Mouse (Mus musculus) cerebellum, postnatal 36 days (tissue): Measurements from ENCODE around the gene Zdbf2.

Source experiments
- DNase-seq, 2 experiments: peaks; one replicate each; pipeline ENCODE4 v3.0.0; 2021 to 2022; ENCODE audit warnings: mixed read lengths in 2 of 2

Zdbf2 gene

GRCm38 (mm10) chr1:63272741-63273338, at the start of gene Zdbf2:
Zdbf2 (plus strand) TSS chr1:63273265.
- no peak for DNase-seq

- no peak for DNase-seq
Measured at GRCm38 (mm10) chr1:63225009-63225408, 48.1 kb upstream of the Zdbf2 start.

- DNase-seq: no peak
Measured at GRCm38 (mm10) chr1:63225890-63226289, 47.2 kb upstream of the Zdbf2 start.

GRCm38 (mm10) chr1:63227241-63227640, 45.8 kb upstream of the Zdbf2 start:
- no peak for DNase-seq

GRCm38 (mm10) chr1:63237371-63237770, 35.7 kb upstream of the Zdbf2 start:
- no peak for DNase-seq

- DNase-seq: no peak
Measured at GRCm38 (mm10) chr1:63239305-63239704, 33.8 kb upstream of the Zdbf2 start.

- no peak for DNase-seq
Measured at GRCm38 (mm10) chr1:63239751-63240150, 33.3 kb upstream of the Zdbf2 start.

GRCm38 (mm10) chr1:63243854-63244253, 29.2 kb upstream of the Zdbf2 start:
- no peak for DNase-seq

- DNase-seq: no peak
Measured at GRCm38 (mm10) chr1:63246862-63247521, 26.1 kb upstream of the Zdbf2 start.

GRCm38 (mm10) chr1:63247831-63248359, 25.2 kb upstream of the Zdbf2 start:
- no peak for DNase-seq

GRCm38 (mm10) chr1:63248360-63248851, 24.7 kb upstream of the Zdbf2 start:
- no peak for DNase-seq

GRCm38 (mm10) chr1:63249261-63249660, 23.8 kb upstream of the Zdbf2 start:
- DNase-seq: no peak

- DNase-seq: no peak
Measured at GRCm38 (mm10) chr1:63252351-63253209, 20.5 kb upstream of the Zdbf2 start.

- DNase-seq: no peak
Measured at GRCm38 (mm10) chr1:63253291-63253690, 19.8 kb upstream of the Zdbf2 start.

GRCm38 (mm10) chr1:63255101-63255500, 18.0 kb upstream of the Zdbf2 start:
- no peak for DNase-seq

- no peak for DNase-seq
Measured at GRCm38 (mm10) chr1:63256083-63256482, 17.0 kb upstream of the Zdbf2 start.

- no peak for DNase-seq
Measured at GRCm38 (mm10) chr1:63258501-63258900, 14.6 kb upstream of the Zdbf2 start.

GRCm38 (mm10) chr1:63259271-63259830, 13.7 kb upstream of the Zdbf2 start:
- DNase-seq: no peak

- no peak for DNase-seq
Measured at GRCm38 (mm10) chr1:63259916-63260741, 12.9 kb upstream of the Zdbf2 start.

GRCm38 (mm10) chr1:63260742-63261033, 12.4 kb upstream of the Zdbf2 start:
- no peak for DNase-seq

GRCm38 (mm10) chr1:63261041-63261590, 11.9 kb upstream of the Zdbf2 start:
- no peak for DNase-seq

- no peak for DNase-seq
Measured at GRCm38 (mm10) chr1:63263671-63264070, 9.4 kb upstream of the Zdbf2 start.
